Mouse (Mus musculus): Measurements from ENCODE around the gene Hist1h2bf.
"Not testable (repeated sequence)": the region's sequence is repeated elsewhere in the genome, so short reads cannot be mapped to it uniquely, and the experiment has no call there.

DNA sequence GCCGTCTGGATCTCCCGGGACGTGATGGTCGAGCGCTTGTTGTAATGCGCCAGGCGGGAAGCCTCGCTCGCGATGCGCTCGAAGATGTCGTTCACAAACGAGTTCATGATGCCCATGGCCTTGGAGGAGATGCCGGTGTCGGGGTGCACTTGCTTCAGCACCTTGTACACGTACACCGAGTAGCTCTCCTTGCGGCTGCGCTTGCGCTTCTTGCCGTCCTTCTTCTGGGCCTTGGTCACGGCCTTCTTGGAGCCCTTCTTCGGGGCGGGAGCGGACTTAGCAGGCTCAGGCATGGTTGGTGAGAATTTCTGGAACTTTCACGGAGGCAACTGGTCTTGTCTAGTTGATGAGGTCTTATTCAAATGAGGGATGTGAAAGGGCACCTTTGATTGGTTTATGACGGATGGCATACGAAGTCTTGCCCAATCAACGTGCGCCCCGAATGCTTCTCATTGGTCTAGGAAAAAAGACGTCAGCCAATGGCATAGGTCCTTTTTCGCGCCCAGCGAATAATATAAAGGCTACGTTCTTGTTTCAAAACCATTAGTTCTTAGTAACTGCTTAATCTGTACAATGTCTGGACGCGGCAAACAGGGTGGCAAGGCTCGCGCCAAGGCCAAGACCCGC, at the start of gene Hist1h2bf, which contains the start of gene Hist1h2ad:
- TF ChIP-seq CTCF (IDR thresholded peaks at IDR 0.05; ENCODE audit: borderline replicate concordance, insufficient read depth, low read length) = not testable (repeated sequence)
- TF ChIP-seq POLR2A (IDR thresholded peaks at IDR 0.05; ENCODE audit: low read depth, low read length) = peak; percentile 69; the same call in 1 of the 2 replicates
